Mouse (Mus musculus) erythroblast, embryonic 14.5 days (primary cell): Measurements from ENCODE around the gene Ephb1. TPM values are rescaled to one million over a fixed set of nuclear protein-coding genes. Genes with fewer than 3 reads are reported as not detected.

Source experiments
- H3K27me3 ChIP-seq: 2 replicates; pipeline ENCODE4 v1.6.1; 2012; ENCODE audit warnings: inconsistent platforms; ENCODE audit not compliant: control insufficient read depth
- H3K36me3 ChIP-seq: 2 replicates; pipeline ENCODE4 v1.6.1; 2012; ENCODE audit warnings: mild to moderate bottlenecking, inconsistent platforms; ENCODE audit not compliant: control insufficient read depth
- H3K4me1 ChIP-seq: 2 replicates; pipeline ENCODE4 v1.6.1; 2012; ENCODE audit warnings: inconsistent platforms; ENCODE audit not compliant: control insufficient read depth
- H3K4me3 ChIP-seq: replicated peaks from 2 replicates; pipeline ENCODE3; 2012; ENCODE audit warnings: moderate library complexity, mild to moderate bottlenecking, inconsistent platforms
- H3K9me3 ChIP-seq: 2 replicates; pipeline ENCODE4 v1.6.1; 2012; ENCODE audit warnings: low read length, inconsistent platforms, mixed read lengths; ENCODE audit not compliant: control insufficient read depth
- GATA1 ChIP-seq: IDR thresholded peaks from 2 replicates; pipeline ENCODE4 v1.6.1; 2012; ENCODE audit warnings: low read length, inconsistent platforms, mixed read lengths
- TAL1 ChIP-seq: IDR thresholded peaks from 3 replicates; pipeline ENCODE4 v1.6.1; 2012; ENCODE audit warnings: low read length, inconsistent platforms, mixed read lengths
- polyA plus RNA-seq: library from polyadenylated mRNA; stranded (reverse); fragments of >175 nt; gene quantifications from 2 replicates; pipeline ENCODE4 v1.2.3, GENCODE M21; 2012

The Ephb1 gene
- polyA plus RNA-seq, 1 experiment, result not detected

- Histone ChIP-seq H3K9me3 (no peaks in the 10 kb centered on the region; the same call in 1 of the 2 replicates), H3K4me3 (no peak overlapping the region), H3K4me1 (no peaks in the 10 kb centered on the region), H3K27me3 (peaks cover under 1% of the 10 kb centered on the region; the same call in 1 of the 2 replicates), H3K36me3 (no peaks in the 10 kb centered on the region)
- no peak for TF ChIP-seq GATA1
- TF ChIP-seq TAL1, result no peak
Observed at GRCm38 (mm10) chr9:102273469-102273808, 81.1 kb downstream of the Ephb1 start.

GRCm38 (mm10) chr9:102272731-102273468, 81.6 kb downstream of the Ephb1 start:
- Histone ChIP-seq H3K4me1 (no peaks in the 10 kb centered on the region), H3K27me3 (peaks cover 5% of the 10 kb centered on the region), H3K9me3 (no peaks in the 10 kb centered on the region; the same call in 1 of the 2 replicates), H3K4me3 (no peak overlapping the region), H3K36me3 (no peaks in the 10 kb centered on the region)
- TF ChIP-seq TAL1 (no peak), GATA1 (no peak)

- Histone ChIP-seq H3K36me3 (no peaks in the 10 kb centered on the region), H3K4me3 (no peak overlapping the region), H3K4me1 (no peaks in the 10 kb centered on the region), H3K27me3 (peaks cover 13% of the 10 kb centered on the region), H3K9me3 (no peaks in the 10 kb centered on the region; the same call in 1 of the 2 replicates)
- no peak for TF ChIP-seq GATA1
Observed at GRCm38 (mm10) chr9:102270496-102270895, 84.0 kb downstream of the Ephb1 start.

- no peaks in the 10 kb centered on the region for H3K4me1 ChIP-seq
- H3K9me3 ChIP-seq, result no peaks in the 10 kb centered on the region; the same call in 1 of the 2 replicates
- H3K27me3 ChIP-seq, result peaks cover 14% of the 10 kb centered on the region
- no peak overlapping the region for H3K4me3 ChIP-seq
- no peak for TF ChIP-seq GATA1
- TF ChIP-seq TAL1, result no peak
- H3K36me3 ChIP-seq, result no peaks in the 10 kb centered on the region
Observed at GRCm38 (mm10) chr9:102267311-102268027, 87.0 kb downstream of the Ephb1 start.

- Histone ChIP-seq H3K36me3 (no peaks in the 10 kb centered on the region), H3K9me3 (no peaks in the 10 kb centered on the region), H3K4me1 (no peaks in the 10 kb centered on the region), H3K4me3 (no peak overlapping the region), H3K27me3 (peaks cover 14% of the 10 kb centered on the region)
- TF ChIP-seq TAL1, result no peak
- TF ChIP-seq GATA1, result no peak
Observed at GRCm38 (mm10) chr9:102263760-102264159, 90.7 kb downstream of the Ephb1 start.

GRCm38 (mm10) chr9:102262100-102262501, 92.4 kb downstream of the Ephb1 start:
- H3K4me1 ChIP-seq, result no peaks in the 10 kb centered on the region
- no peaks in the 10 kb centered on the region for H3K36me3 ChIP-seq
- H3K27me3 ChIP-seq, result peaks cover 2% of the 10 kb centered on the region; the same call in 1 of the 2 replicates
- no peak overlapping the region for H3K4me3 ChIP-seq
- TF ChIP-seq GATA1 (no peak), TAL1 (no peak)
- no peaks in the 10 kb centered on the region for H3K9me3 ChIP-seq

- H3K4me1 ChIP-seq, result no peaks in the 10 kb centered on the region
- H3K4me3 ChIP-seq, result no peak overlapping the region
- no peaks in the 10 kb centered on the region for H3K9me3 ChIP-seq
- TF ChIP-seq TAL1, result no peak
- no peak for TF ChIP-seq GATA1
- H3K27me3 ChIP-seq, result peaks cover 2% of the 10 kb centered on the region; the same call in 1 of the 2 replicates
- no peaks in the 10 kb centered on the region for H3K36me3 ChIP-seq
Observed at GRCm38 (mm10) chr9:102261511-102261910, 93.0 kb downstream of the Ephb1 start.

GRCm38 (mm10) chr9:102256407-102256806, 98.1 kb downstream of the Ephb1 start:
- Histone ChIP-seq H3K4me1 (no peaks in the 10 kb centered on the region), H3K9me3 (peaks cover 5% of the 10 kb centered on the region)
- TF ChIP-seq TAL1 (no peak), GATA1 (no peak)

GRCm38 (mm10) chr9:102255803-102256202, 98.7 kb downstream of the Ephb1 start:
- Histone ChIP-seq H3K4me3 (no peak overlapping the region), H3K4me1 (no peaks in the 10 kb centered on the region), H3K36me3 (no peaks in the 10 kb centered on the region), H3K27me3 (no peaks in the 10 kb centered on the region), H3K9me3 (peaks cover 5% of the 10 kb centered on the region)
- no peak for TF ChIP-seq TAL1
- no peak for TF ChIP-seq GATA1

More at GRCm38 (mm10) chr9:102256407-102256806, 98.1 kb downstream of the Ephb1 start:
- H3K36me3 ChIP-seq, result no peaks in the 10 kb centered on the region
- no peak overlapping the region for H3K4me3 ChIP-seq
- no peaks in the 10 kb centered on the region for H3K27me3 ChIP-seq
